Mouse (Mus musculus) stomach, embryonic 16.5 days (tissue): ENCODE data around the gene Brd4. TPM values are rescaled to one million over a fixed set of nuclear protein-coding genes. Genes with fewer than 3 reads are reported as not detected.

Experiments
- ATAC-seq: fragments of 200-750 bp; cut with Nextera tagmentation; 2 replicates; pipeline ENCODE4 v1.8.0; 2017; ENCODE audit warnings: moderate number of reproducible peaks, moderate TSS enrichment; ENCODE audit not compliant: insufficient read depth, low FRiP score
- H3K27ac ChIP-seq: fragments of 300-500 bp; sonication (generic); 2 replicates; pipeline ENCODE4 v1.5.1; 2014; ENCODE audit warnings: low read length
- H3K27me3 ChIP-seq: fragments of 300-500 bp; sonication (generic); 2 replicates; pipeline ENCODE4 v1.6.1; 2014; ENCODE audit warnings: low read length, control low read depth, mixed read lengths; ENCODE audit not compliant: control insufficient read depth, insufficient read depth
- H3K36me3 ChIP-seq: fragments of 300-500 bp; sonication (generic); 2 replicates; pipeline ENCODE4 v1.6.1; 2014; ENCODE audit warnings: low read length; ENCODE audit not compliant: control insufficient read depth, insufficient read depth
- H3K4me1 ChIP-seq: fragments of 300-500 bp; sonication (generic); 2 replicates; pipeline ENCODE4 v1.6.1; 2014; ENCODE audit warnings: low read length, control low read depth, mixed read lengths; ENCODE audit not compliant: control insufficient read depth, insufficient read depth
- H3K4me2 ChIP-seq: fragments of 300-500 bp; sonication (generic); 2 replicates; pipeline ENCODE4 v1.6.1; 2014; ENCODE audit warnings: low read depth, low read length, mixed read lengths
- H3K4me3 ChIP-seq: fragments of 300-500 bp; sonication (generic); replicated peaks from 2 replicates; pipeline ENCODE4 v1.5.1; 2014; ENCODE audit warnings: mild to moderate bottlenecking, low read length
- H3K9ac ChIP-seq: fragments of 300-500 bp; sonication (generic); 2 replicates; pipeline ENCODE4 v1.6.1; 2014; ENCODE audit warnings: low read length
- H3K9me3 ChIP-seq: fragments of 300-500 bp; sonication (generic); replicated peaks from 2 replicates; pipeline ENCODE4 v1.6.1; 2016; ENCODE audit warnings: low read length, control low read depth; ENCODE audit not compliant: control insufficient read depth
- WGBS: fragments of 180-500 bp; shearing (Covaris S2); extraction: QIAGEN DNeasy Blood & Tissue Kit; methylation state at CpG from one replicate; pipeline ENCODE4 v1.1.7; 2014; 5-methylcytosine and 5-hydroxymethylcytosine counted together
- polyA plus RNA-seq: library from polyadenylated mRNA; unstranded; fragments of >200 nt; fragmentation: Nextera tagmentation; extraction: Ambion mirVana; gene quantifications from 2 replicates; pipeline ENCODE4 v1.2.1, GENCODE M21; 2015

Gene Brd4
- polyA plus RNA-seq, 1 experiment from 2014 or later, result 58.0 TPM

DNA sequence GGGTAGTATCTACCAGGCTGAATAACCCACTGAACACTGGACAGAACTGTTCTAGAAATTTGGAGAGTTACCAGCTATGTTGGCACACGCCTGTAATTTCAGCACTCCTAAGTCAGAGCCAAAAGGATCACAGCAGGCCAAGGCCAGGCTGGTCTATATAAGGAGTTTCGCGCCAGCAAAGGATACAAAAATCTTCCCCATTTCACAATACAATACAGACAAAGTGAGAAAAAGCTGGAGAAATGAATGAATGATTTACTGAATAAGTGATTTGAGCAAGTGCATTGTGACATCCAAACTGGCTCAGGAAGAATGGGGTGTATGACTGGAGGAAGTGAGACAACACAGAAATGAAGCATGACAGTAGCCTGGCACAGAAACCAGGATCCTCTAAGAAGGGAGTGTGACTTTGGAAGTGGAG is 16.0 kb downstream of the Brd4 start:
- H3K9me3 ChIP-seq, result no peaks in the 10 kb centered on the region
- WGBS, result 90% methylated on average over 3 of the region's 3 CpGs
- no peak overlapping the region for H3K9ac ChIP-seq
- no peaks in the 10 kb centered on the region for H3K4me1 ChIP-seq
- no peak overlapping the region for H3K4me2 ChIP-seq
- H3K36me3 ChIP-seq, result no peaks in the 10 kb centered on the region
- no peak for ATAC-seq
- H3K27me3 ChIP-seq, result no peaks in the 10 kb centered on the region
- H3K27ac ChIP-seq, result no peak overlapping the region
- H3K4me3 ChIP-seq, result no peak overlapping the region

- H3K4me2 ChIP-seq, result no peak overlapping the region
- no peak overlapping the region for H3K27ac ChIP-seq
- H3K27me3 ChIP-seq, result no peaks in the 10 kb centered on the region
- no peaks in the 10 kb centered on the region for H3K4me1 ChIP-seq
- H3K4me3 ChIP-seq, result no peak overlapping the region
- H3K9ac ChIP-seq, result no peak overlapping the region
- ATAC-seq, result no peak
- H3K9me3 ChIP-seq, result no peaks in the 10 kb centered on the region
- H3K36me3 ChIP-seq, result no peaks in the 10 kb centered on the region
- WGBS, result 77% methylated on average over 2 of the region's 2 CpGs
Observed at GRCm38 (mm10) chr17:32268096-32268495, 16.4 kb downstream of the Brd4 start.

DNA sequence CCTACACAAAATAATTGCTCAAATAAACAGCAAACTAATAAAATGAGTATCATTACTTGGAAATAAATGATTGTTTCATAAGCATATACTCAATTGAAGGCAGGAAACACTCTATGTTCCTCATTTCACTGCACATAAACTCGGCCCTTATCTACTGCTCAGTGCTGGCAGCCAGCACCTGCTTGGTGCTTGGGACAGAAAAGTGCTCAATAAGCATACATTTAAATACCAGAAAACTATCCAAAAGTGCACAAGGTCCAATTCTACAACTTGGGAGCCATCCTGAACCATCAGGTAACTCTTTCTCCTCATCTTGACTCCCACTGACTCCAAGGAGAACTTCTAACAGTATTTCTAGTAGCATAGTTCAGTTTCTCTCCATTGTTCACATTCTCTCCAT is 16.9 kb downstream of the Brd4 start:
- Histone ChIP-seq H3K36me3 (no peaks in the 10 kb centered on the region), H3K27me3 (no peaks in the 10 kb centered on the region), H3K27ac (no peak overlapping the region), H3K4me1 (no peaks in the 10 kb centered on the region), H3K9me3 (no peaks in the 10 kb centered on the region), H3K4me3 (no peak overlapping the region), H3K4me2 (no peak overlapping the region), H3K9ac (no peak overlapping the region)
- 89% methylated on average over 1 of the region's 1 CpGs for WGBS
- ATAC-seq, result no peak

GRCm38 (mm10) chr17:32263672-32264071 is 20.9 kb downstream of the Brd4 start:
- H3K27ac ChIP-seq, result no peak overlapping the region
- no peaks in the 10 kb centered on the region for H3K9me3 ChIP-seq
- H3K9ac ChIP-seq, result no peak overlapping the region
- no peaks in the 10 kb centered on the region for H3K4me1 ChIP-seq
- H3K4me3 ChIP-seq, result no peak overlapping the region
- no peak for ATAC-seq
- H3K27me3 ChIP-seq, result no peaks in the 10 kb centered on the region
- 93% methylated on average over 2 of the region's 2 CpGs for WGBS
- H3K36me3 ChIP-seq, result peaks cover 2% of the 10 kb centered on the region; the same call in 1 of the 2 replicates
- no peak overlapping the region for H3K4me2 ChIP-seq

GRCm38 (mm10) chr17:32262831-32263559 is 21.5 kb downstream of the Brd4 start:
- no peak for ATAC-seq
- H3K27ac ChIP-seq, result no peak overlapping the region
- H3K9ac ChIP-seq, result no peak overlapping the region
- 87% methylated on average over 8 of the region's 8 CpGs for WGBS
- no peaks in the 10 kb centered on the region for H3K27me3 ChIP-seq
- H3K4me1 ChIP-seq, result no peaks in the 10 kb centered on the region
- H3K36me3 ChIP-seq, result peaks cover 2% of the 10 kb centered on the region; the same call in 1 of the 2 replicates
- H3K4me2 ChIP-seq, result no peak overlapping the region
- H3K4me3 ChIP-seq, result no peak overlapping the region
- H3K9me3 ChIP-seq, result no peaks in the 10 kb centered on the region

- 91% methylated on average over 2 of the region's 2 CpGs for WGBS
- Histone ChIP-seq H3K4me1 (no peaks in the 10 kb centered on the region), H3K9me3 (no peaks in the 10 kb centered on the region), H3K9ac (no peak overlapping the region), H3K27ac (no peak overlapping the region), H3K27me3 (no peaks in the 10 kb centered on the region), H3K4me3 (no peak overlapping the region), H3K4me2 (no peak overlapping the region), H3K36me3 (peaks cover 2% of the 10 kb centered on the region; the same call in 1 of the 2 replicates)
- no peak for ATAC-seq
Observed at GRCm38 (mm10) chr17:32258869-32259268, 25.7 kb downstream of the Brd4 start.

- no peak overlapping the region for H3K9ac ChIP-seq
- H3K9me3 ChIP-seq, result no peaks in the 10 kb centered on the region
- ATAC-seq, result no peak
- WGBS, result 62% methylated on average over 6 of the region's 6 CpGs
- H3K27ac ChIP-seq, result no peak overlapping the region
- no peak overlapping the region for H3K4me2 ChIP-seq
- H3K36me3 ChIP-seq, result peaks cover 4% of the 10 kb centered on the region; the same call in 1 of the 2 replicates
- H3K4me1 ChIP-seq, result no peaks in the 10 kb centered on the region
- no peaks in the 10 kb centered on the region for H3K27me3 ChIP-seq
- no peak overlapping the region for H3K4me3 ChIP-seq
Observed at GRCm38 (mm10) chr17:32257944-32258343, 26.6 kb downstream of the Brd4 start.

- Histone ChIP-seq H3K4me3 (no peak overlapping the region), H3K4me1 (no peaks in the 10 kb centered on the region), H3K27ac (no peak overlapping the region), H3K4me2 (no peak overlapping the region), H3K36me3 (peaks cover 6% of the 10 kb centered on the region; the same call in 1 of the 2 replicates), H3K9me3 (no peaks in the 10 kb centered on the region), H3K27me3 (no peaks in the 10 kb centered on the region), H3K9ac (no peak overlapping the region)
- 94% methylated on average over 2 of the region's 2 CpGs for WGBS
- ATAC-seq, result no peak
Observed at GRCm38 (mm10) chr17:32257452-32257851, 27.1 kb downstream of the Brd4 start.

GRCm38 (mm10) chr17:32256896-32257295 is 27.6 kb downstream of the Brd4 start:
- WGBS, result 85% methylated on average over 2 of the region's 2 CpGs
- ATAC-seq, result no peak
- no peak overlapping the region for H3K4me3 ChIP-seq

More at GRCm38 (mm10) chr17:32256896-32257295, 27.6 kb downstream of the Brd4 start:
- Histone ChIP-seq H3K9me3 (no peaks in the 10 kb centered on the region), H3K36me3 (peaks cover 6% of the 10 kb centered on the region; the same call in 1 of the 2 replicates), H3K27ac (no peak overlapping the region), H3K9ac (no peak overlapping the region), H3K27me3 (no peaks in the 10 kb centered on the region), H3K4me1 (no peaks in the 10 kb centered on the region), H3K4me2 (no peak overlapping the region)
